Mouse (Mus musculus) activated CD4-positive, CD25-positive, alpha-beta regulatory T cell, adult 9 weeks (primary cell): ENCODE data around the gene Tmub2. TPM values are rescaled to one million over a fixed set of nuclear protein-coding genes. Genes with fewer than 3 reads are reported as not detected.

ENCODE experiments used
- polyA plus RNA-seq: library from polyadenylated mRNA; unstranded; fragments of 100-300 nt; shearing (Covaris generic); gene quantifications from one replicate; pipeline ENCODE4 v1.2.1, GENCODE M21; 2017

Tmub2 gene
- polyA plus RNA-seq, result 66.9 TPM

DNA sequence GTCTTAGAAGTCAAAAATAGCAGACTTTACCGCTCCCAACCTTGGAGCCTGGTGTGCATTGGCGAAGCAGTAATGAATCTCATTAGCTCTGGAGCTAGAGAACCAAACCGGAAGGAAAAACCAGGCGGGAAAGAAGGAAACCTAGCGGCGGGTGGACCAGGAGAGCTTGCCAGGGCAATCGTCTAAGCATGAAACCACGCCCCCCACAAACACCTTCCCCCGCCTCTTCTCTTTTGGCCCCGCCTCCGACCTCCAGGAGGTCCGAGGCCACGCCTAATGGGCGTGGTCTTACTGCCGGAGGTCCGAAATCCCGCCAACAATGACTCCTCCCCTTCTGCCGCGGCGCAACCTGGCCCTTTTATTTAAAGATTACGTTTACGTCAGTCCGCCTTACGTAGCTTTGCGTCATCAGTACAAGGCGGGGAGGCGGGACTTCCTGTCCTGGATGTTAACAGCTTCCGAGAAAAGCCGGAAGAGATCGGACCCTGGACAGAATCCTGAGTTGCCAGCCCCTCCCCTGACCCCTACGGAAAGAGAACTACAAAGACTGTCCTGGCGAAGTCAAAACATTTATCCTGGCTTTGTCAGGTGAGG is at the start of gene Tmub2:
Tmub2 (plus strand) TSS at position 431 of the 594 bp plus-strand sequence.

GRCm38 (mm10) chr11:102248630-102249230 is 36.0 kb upstream of the Tmub2 start, which contains the start of gene BC030867:
Gene BC030867 (plus strand): TSS chr11:102248882.

GRCm38 (mm10) chr11:102268520-102269244 is 16.0 kb upstream of the Tmub2 start, which contains the start of gene Asb16:
Gene Asb16 (plus strand): TSS chr11:102268743.

GRCm38 (mm10) chr11:102296491-102297472 is 12.1 kb downstream of the Tmub2 start, which contains the start of gene Atxn7l3:
Gene Atxn7l3 (minus strand): TSS chr11:102296631.

DNA sequence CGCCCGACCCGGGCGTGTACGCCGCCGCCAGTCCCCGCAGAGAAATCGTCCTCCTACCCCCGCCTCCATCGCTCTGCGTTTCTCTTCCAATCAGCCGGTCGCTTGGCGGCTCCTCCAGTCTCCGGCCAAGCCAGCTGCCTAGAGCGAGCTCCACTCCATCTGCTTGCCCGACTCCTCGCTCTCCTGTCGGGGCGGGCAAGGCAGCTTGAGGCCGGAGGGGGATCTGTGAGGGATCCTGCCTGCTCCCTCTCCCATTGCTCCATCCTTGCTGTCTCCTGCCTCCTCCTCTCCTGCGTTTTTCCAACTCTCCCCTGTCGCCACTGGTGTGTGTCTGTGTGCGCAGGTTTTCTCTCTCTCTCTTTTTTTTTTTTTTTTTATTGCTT is 34.7 kb downstream of the Tmub2 start, which contains the start of gene Ubtf:
Ubtf (minus strand) TSS at position 333 of the 383 bp plus-strand sequence.

Other genes starting within 250 kb of the Tmub2 start
- gene Cd300lg, start 243.4 kb upstream of the Tmub2 start, polyA plus RNA-seq, result 0.11 TPM
- 5.7 TPM for gene Mpp2, start 196.4 kb upstream of the Tmub2 start, polyA plus RNA-seq
- gene Ppy, start 183.6 kb upstream of the Tmub2 start, polyA plus RNA-seq, result not detected
- gene Pyy, start 177.1 kb upstream of the Tmub2 start, polyA plus RNA-seq, result not detected
- not detected for gene Nags, start 139.4 kb upstream of the Tmub2 start, polyA plus RNA-seq
- 17.7 TPM for gene Tmem101, start 128.5 kb upstream of the Tmub2 start, polyA plus RNA-seq
- 56.1 TPM for gene Lsm12, start 99.6 kb upstream of the Tmub2 start, polyA plus RNA-seq
- 41.3 TPM for gene G6pc3, start 95.3 kb upstream of the Tmub2 start, polyA plus RNA-seq
- gene Hdac5, start 54.8 kb upstream of the Tmub2 start, polyA plus RNA-seq, result 16.7 TPM
- gene BC030867, start 36.0 kb upstream of the Tmub2 start, polyA plus RNA-seq, result 1.3 TPM
- gene Asb16, start 16.2 kb upstream of the Tmub2 start, polyA plus RNA-seq, result not detected
- 8.3 TPM for gene Atxn7l3, start 11.7 kb downstream of the Tmub2 start, polyA plus RNA-seq
- 102 TPM for gene Ubtf, start 34.8 kb downstream of the Tmub2 start, polyA plus RNA-seq
- 5.5 TPM for gene Slc4a1, start 81.3 kb downstream of the Tmub2 start, polyA plus RNA-seq
- gene Rundc3a, start 108.5 kb downstream of the Tmub2 start, polyA plus RNA-seq, result 24.5 TPM
- 49.2 TPM for gene Slc25a39, start 123.0 kb downstream of the Tmub2 start, polyA plus RNA-seq
- gene Grn, start 145.4 kb downstream of the Tmub2 start, polyA plus RNA-seq, result 66.1 TPM
- not detected for gene Fam171a2, start 162.8 kb downstream of the Tmub2 start, polyA plus RNA-seq
- 1.0 TPM for gene Itga2b, start 185.2 kb downstream of the Tmub2 start, polyA plus RNA-seq